Mouse (Mus musculus) kidney, adult 2 months (tissue): Measurements from ENCODE around the gene Atg101. TPM values are rescaled to one million over a fixed set of nuclear protein-coding genes. Genes with fewer than 3 reads are reported as not detected.

ENCODE experiments used
- DNase-seq: peaks from one replicate; pipeline ENCODE4 v3.0.0; 2021
- H3K27ac ChIP-seq: fragments of 200-500 bp; 2 replicates; pipeline ENCODE4 v1.5.1; 2012; ENCODE audit warnings: low read depth, low read length, control low read depth, inconsistent platforms; ENCODE audit not compliant: insufficient read depth
- H3K27me3 ChIP-seq: fragments of 200-500 bp; replicated peaks from 2 replicates; pipeline ENCODE4 v1.6.1; 2012; ENCODE audit warnings: mild to moderate bottlenecking, moderate library complexity, low read length, inconsistent platforms; ENCODE audit not compliant: control insufficient read depth, insufficient read depth
- H3K36me3 ChIP-seq: fragments of 200-500 bp; 2 replicates; pipeline ENCODE4 v1.6.1; 2012; ENCODE audit warnings: mild to moderate bottlenecking, moderate library complexity, low read length, inconsistent platforms; ENCODE audit not compliant: control insufficient read depth, insufficient read depth
- H3K4me1 ChIP-seq: fragments of 200-500 bp; 2 replicates; pipeline ENCODE4 v1.6.1; 2011; ENCODE audit warnings: low read length; ENCODE audit not compliant: control insufficient read depth, insufficient read depth
- H3K4me3 ChIP-seq: fragments of 200-500 bp; 2 replicates; pipeline ENCODE4 v1.5.1; 2011; ENCODE audit warnings: mild to moderate bottlenecking, low read depth, low read length, control low read depth; ENCODE audit not compliant: insufficient read depth
- CTCF ChIP-seq: fragments of 200-500 bp; conservative IDR thresholded peaks from 2 replicates; pipeline ENCODE4 v1.5.1; 2011; ENCODE audit warnings: low read depth, mild to moderate bottlenecking, control low read depth, low read length, moderate library complexity, mixed read lengths; ENCODE audit not compliant: insufficient read depth, insufficient read length
- POLR2A ChIP-seq: fragments of 200-500 bp; IDR thresholded peaks from one replicate; pipeline ENCODE4 v1.6.1; 2011; ENCODE audit warnings: low read depth, low read length, control low read depth
- WGBS: fragments of 180-500 bp; shearing (Covaris S2); methylation state at CpG from one replicate; pipeline ENCODE4 v1.1.7; 2018; 5-methylcytosine and 5-hydroxymethylcytosine counted together
- polyA plus RNA-seq: library from polyadenylated mRNA; depleted of rRNA; stranded (reverse); fragments of >200 nt; gene quantifications from 2 replicates; pipeline ENCODE4 v1.2.3, GENCODE M21; 2012

Atg101 gene
- polyA plus RNA-seq, 1 experiment, result 48.7 TPM

DNA sequence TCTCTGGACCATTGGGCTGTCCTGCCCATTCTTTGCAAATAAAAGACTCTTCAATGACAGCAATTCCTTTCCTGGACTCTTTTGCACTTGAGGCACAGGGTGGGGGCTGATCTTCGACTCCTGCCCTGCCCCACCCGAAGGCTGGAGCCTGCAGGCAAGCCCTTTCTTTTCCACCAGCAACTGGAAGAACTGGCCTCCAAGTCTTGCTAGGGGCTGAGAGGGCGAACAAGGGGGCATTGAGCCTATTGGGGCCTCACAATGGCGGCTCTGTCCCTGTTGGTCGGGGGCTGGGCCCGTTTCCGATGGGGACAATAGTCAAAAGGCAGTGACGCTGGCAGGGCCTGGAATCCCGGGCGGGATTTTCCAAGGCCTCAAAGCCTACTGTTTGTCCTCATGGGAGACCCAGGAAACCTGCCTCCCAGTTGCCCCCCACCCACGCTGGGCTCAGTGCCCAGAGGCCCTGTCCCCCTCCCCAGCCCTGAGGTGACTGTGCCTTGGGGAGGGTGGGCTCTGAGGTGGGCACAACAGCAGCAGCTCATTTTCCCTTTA, 6.6 kb upstream of the Atg101 start:
- TF ChIP-seq CTCF (no peak), POLR2A (no peak)
- WGBS, result 81% methylated on average over 11 of the region's 11 CpGs
- Histone ChIP-seq H3K4me3 (no peak overlapping the region), H3K4me1 (no peaks in the 10 kb centered on the region), H3K36me3 (no peaks in the 10 kb centered on the region), H3K27ac (no peak overlapping the region), H3K27me3 (no peaks in the 10 kb centered on the region)
- no peak for DNase-seq

DNA sequence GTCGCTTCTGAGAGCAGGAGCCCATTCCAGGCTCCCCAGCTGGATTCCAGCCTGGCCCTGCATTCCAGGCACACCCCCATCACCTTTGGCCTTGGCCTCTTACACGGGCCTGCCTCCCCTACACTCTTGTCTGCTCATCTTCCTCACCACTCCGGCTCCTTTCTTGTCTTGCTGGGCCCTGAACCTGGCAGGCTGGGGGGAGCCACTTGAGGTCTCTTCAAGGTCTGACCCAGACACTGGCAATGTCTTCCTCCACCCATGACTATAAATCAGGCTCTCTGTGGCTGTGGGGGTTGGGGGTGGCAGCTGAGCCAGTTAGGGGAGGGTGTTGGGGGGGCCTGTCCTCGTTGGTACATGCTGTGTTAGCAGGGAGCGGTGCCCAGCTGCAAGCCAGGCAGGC, 5.5 kb upstream of the Atg101 start:
- Histone ChIP-seq H3K27ac (no peak overlapping the region), H3K4me3 (no peak overlapping the region), H3K27me3 (no peaks in the 10 kb centered on the region), H3K4me1 (no peaks in the 10 kb centered on the region), H3K36me3 (no peaks in the 10 kb centered on the region)
- TF ChIP-seq POLR2A (no peak), CTCF (no peak)
- no peak for DNase-seq
- 59% methylated on average over 5 of the region's 5 CpGs for WGBS

DNA sequence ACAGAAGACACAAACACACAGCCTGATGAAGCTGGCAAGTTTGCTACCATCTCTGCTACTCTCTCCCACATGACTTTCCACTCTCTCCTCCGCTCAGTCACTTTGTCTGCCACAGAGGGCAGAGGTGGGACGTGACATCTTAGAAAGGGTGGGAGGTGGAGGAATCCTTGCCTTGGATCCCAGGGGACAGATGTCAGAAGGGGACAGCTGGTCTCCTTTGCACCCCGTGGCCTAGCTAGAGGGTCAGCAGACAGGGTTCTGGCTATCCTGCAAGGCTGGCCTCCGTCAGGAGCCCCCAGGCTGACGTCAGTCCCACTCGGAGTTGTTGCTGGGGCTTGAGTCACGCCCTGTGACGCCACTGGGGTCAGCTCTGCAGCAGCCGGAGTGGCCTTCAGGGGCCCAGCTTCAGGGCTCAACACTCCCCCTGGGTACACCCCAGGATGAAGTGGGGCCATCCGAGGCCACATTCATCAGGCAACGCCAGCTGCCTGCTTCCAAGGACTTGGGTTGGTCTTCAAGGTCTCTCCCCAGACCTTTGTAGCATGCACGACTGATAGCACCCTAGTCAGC, 4.6 kb upstream of the Atg101 start:
- no peak for DNase-seq
- H3K27ac ChIP-seq, result no peak overlapping the region
- H3K36me3 ChIP-seq, result no peaks in the 10 kb centered on the region
- H3K4me3 ChIP-seq, result no peak overlapping the region
- no peaks in the 10 kb centered on the region for H3K4me1 ChIP-seq
- 64% methylated on average over 12 of the region's 12 CpGs for WGBS
- TF ChIP-seq POLR2A (no peak), CTCF (no peak)
- H3K27me3 ChIP-seq, result no peaks in the 10 kb centered on the region

DNA sequence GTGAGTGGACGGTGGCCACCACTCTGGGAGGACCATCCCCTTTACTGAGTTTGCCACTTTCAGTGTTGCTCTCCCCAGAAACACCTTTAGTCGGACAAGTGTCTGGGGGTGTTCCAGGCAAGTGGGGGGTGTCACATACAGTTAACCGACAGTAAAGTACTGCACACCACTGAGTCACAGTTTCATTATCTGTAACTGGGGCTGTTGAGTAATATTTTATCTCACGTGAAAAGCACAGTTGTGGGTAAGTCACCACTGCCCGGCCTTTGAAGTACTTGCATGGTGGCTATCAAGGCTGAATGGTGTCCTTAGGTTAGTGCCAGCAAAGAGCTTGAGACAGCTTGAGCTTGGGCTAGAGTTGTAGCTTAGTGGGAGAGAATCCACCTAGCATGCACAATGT, 1.6 kb upstream of the Atg101 start:
- 79% methylated on average over 5 of the region's 5 CpGs for WGBS
- no peak for TF ChIP-seq CTCF
- no peak for TF ChIP-seq POLR2A
- Histone ChIP-seq H3K27me3 (no peaks in the 10 kb centered on the region), H3K27ac (no peak overlapping the region), H3K36me3 (no peaks in the 10 kb centered on the region), H3K4me1 (peaks cover 11% of the 10 kb centered on the region; the same call in 1 of the 2 replicates), H3K4me3 (no peak overlapping the region)
- DNase-seq, result no peak

DNA sequence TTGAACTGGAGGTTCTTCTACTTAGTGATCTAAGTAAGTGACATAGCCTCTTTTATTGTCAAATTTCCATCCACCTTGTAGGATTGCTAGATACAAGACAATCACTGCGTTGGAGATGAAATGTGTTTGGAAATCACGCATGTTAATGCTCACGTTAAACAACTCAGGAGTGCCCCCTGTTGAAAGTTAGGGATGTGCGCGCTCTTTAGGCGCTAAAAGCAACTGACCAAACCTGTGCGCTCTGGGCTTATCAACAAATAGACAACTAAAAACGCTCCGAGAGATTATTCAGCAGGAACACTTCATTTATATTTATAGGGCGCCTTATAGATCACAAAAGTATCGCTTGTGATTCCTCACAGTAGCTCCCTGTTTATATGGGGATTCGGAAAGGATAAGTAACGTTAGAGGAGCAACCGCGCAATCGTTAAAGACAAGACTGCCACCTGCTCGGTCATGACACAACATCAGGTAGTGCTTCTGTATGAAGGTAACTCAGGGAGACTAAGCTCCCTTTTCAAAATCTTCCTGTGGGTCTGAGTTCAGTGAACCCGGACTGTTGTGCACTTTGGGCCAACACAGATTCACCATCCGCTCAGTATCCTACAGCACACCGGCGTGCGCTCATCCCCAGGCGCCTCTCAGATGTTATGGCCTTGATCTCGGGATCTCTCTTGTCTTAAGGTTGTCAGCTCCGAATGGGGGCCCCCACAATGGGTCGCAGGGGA, 725 bp upstream of the Atg101 start:
- H3K36me3 ChIP-seq, result no peaks in the 10 kb centered on the region
- peak; percentile 80 for DNase-seq
- H3K27me3 ChIP-seq, result no peaks in the 10 kb centered on the region
- peak overlapping the region; percentile 87 for H3K4me3 ChIP-seq
- WGBS, result under 1% methylated on average over 26 of the region's 26 CpGs
- TF ChIP-seq CTCF (peak; percentile 73), POLR2A (no peak)
- peak overlapping the region; percentile 29; the same call in 1 of the 2 replicates for H3K27ac ChIP-seq
- H3K4me1 ChIP-seq, result peaks cover 11% of the 10 kb centered on the region; the same call in 1 of the 2 replicates

DNA sequence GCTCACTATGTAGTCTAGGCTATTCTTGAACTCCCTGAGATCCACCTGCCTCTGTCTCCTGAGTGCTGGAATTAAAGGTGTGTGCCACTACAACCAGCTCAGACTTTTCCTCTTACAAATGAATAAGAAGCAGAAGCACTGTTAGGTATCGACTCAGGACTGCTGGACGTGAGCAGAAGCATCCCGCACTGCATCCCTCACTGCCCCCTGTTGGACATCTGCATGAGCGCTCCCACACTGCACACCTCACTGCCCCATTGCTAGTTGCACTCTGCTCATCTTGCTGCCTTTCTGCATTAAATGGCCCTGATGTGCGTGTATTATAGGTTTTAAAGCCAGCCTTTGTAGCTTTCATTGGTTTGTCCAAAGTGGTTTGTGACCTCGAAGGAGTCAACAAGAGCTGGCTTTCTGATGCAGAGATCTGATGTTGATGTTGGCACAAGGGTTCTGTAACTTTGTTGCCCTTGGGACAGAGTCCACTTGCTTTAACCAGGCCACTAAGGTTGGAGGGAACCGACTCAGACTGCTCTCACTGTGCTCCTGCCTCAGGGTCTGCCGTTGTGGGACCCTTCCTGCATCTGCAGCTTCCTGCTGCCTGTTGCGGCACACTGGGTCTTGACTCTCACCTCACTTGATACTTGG, 2.2 kb downstream of the Atg101 start:
- H3K27me3 ChIP-seq, result no peaks in the 10 kb centered on the region
- peaks cover 11% of the 10 kb centered on the region; the same call in 1 of the 2 replicates for H3K4me1 ChIP-seq
- TF ChIP-seq CTCF, result peak; percentile 70
- no peak for TF ChIP-seq POLR2A
- H3K4me3 ChIP-seq, result no peak overlapping the region
- 43% methylated on average over 9 of the region's 9 CpGs for WGBS
- no peak overlapping the region for H3K27ac ChIP-seq
- H3K36me3 ChIP-seq, result no peaks in the 10 kb centered on the region
- DNase-seq, result peak; percentile 61

DNA sequence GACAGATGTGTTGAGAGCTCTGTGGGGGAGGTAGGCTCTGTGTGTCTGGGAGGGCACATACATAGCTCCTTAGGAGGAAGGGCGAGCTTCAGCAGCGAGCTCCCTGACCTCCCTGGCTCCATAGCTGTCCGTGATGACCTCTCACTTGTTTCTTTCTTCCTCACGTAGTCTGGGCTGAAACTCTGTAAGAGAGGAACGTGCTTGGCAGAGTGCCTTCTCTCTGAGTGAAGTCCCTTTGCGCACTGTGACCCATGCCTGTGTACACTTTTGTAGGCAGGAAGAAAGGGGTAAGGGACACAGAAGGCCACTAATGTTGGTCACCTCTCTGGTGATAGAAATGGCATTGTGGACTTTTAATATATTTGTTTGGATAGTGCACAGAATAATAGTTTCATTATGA, 3.3 kb downstream of the Atg101 start:
- WGBS, result 69% methylated on average over 6 of the region's 6 CpGs
- no peaks in the 10 kb centered on the region for H3K36me3 ChIP-seq
- peaks cover 11% of the 10 kb centered on the region; the same call in 1 of the 2 replicates for H3K4me1 ChIP-seq
- DNase-seq, result peak; percentile 37
- H3K27me3 ChIP-seq, result no peaks in the 10 kb centered on the region
- H3K4me3 ChIP-seq, result no peak overlapping the region
- H3K27ac ChIP-seq, result no peak overlapping the region
- TF ChIP-seq POLR2A (no peak), CTCF (no peak)
